Mouse (Mus musculus) liver, postnatal 0 days (tissue): ENCODE measurements around the gene Mnat1.

Experiments
- CTCF ChIP-seq: sonication (generic); IDR thresholded peaks from 2 replicates; pipeline ENCODE4 v1.5.1; 2016; ENCODE audit warnings: antibody characterized with exemption, low read depth
- EP300 ChIP-seq: IDR thresholded peaks from 2 replicates; pipeline ENCODE4 v1.6.1; 2016; ENCODE audit warnings: antibody characterized with exemption, low read depth, mild to moderate bottlenecking

- TF ChIP-seq CTCF (no peak), EP300 (no peak)
Observed at GRCm38 (mm10) chr12:73160341-73160740, 36.8 kb downstream of the Mnat1 start.
